Mouse (Mus musculus) heart, postnatal 36 days (tissue): Measurements from ENCODE around the gene Foxred1. TPM values are rescaled to one million over a fixed set of nuclear protein-coding genes. Genes with fewer than 3 reads are reported as not detected.

Experiments
- DNase-seq, 2 experiments: peaks; one replicate each; pipeline ENCODE4 v3.0.0; 2021 to 2022
- intact Hi-C: fragments of 180-260 bp; cut with DNase I; formaldehyde crosslinking; loops from one replicate; pipeline ENCODE4 v1.15.1; 2025
- total RNA-seq, 2 experiments: library from RNA; stranded (reverse); gene quantifications; 2 replicates each; pipeline ENCODE4 v1.2.3; 2021

Gene Foxred1
- 10 to 100 TPM; 85.5 to 91.0 TPM for total RNA-seq

DNA sequence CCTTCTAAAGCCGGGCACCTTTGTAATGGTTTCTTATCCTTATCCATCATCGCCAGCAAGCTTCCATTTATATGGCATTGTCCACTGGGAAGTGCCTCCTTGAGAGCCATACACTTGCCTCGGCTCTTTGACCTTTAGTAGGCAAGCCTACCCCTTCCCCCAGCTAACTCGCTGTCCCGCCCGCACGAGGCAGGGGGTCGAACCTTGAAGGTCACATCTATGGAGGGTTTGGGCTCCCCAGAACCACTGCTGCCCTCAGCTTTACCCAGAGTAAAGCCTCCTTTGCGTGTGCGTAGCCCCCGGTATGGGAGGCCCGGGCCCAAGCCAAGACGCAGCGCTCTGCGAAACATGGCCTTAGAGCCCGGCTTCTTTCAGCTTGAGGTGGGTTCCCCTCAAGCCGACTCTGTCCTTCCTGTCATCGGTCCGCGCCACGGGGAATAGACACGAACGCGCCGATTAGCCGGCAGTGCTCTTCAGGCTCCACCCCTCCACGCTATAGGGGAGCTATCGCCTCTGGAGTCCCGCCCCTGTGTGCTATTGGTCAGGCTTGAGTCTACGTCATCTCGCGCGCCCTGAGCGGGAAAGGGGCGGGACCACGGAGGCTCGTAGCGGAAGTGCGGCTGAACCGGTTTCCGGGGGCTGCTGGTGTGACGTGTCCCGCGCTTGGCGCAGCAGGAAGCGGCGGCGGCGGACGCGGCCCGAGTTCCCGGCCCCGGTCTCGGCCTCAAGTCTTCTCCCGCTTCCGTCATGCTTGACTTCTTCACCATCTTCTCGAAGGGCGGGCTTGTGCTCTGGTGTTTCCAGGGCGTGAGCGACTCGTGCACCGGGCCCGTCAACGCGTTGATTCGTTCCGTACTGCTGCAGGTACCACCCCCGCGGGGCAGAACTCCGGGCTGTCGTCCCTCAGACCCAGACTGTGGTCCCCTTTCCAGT is at the start of gene Foxred1:
Gene Foxred1, minus strand, starts transcription at position 514 of the 933 bp plus-strand sequence.
- intact Hi-C loops: loop anchor here (1.0 kb wide), 1 partner anchor 56 kb away; the partner anchor contains the start of genes Fam118b and Rpusd4
- peak; percentile 98 for DNase-seq

DNA sequence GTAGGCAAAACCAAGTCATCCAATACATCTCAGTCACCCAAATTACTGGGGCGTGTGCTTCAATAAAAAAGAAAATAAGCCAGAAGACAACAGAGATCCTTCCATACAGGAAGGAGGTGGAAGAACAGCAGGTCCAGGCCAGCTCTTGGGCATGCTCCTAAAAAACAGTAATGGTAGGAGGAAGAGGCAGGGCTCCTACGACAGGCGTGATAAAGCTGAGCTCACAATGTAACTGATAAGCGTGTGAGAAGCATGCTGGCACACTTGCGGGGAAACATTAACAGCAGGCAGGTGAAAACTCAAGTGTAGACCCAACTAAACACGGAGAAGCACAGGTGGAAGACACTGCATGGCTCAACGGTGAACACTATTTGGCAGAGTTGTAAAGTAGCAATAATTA is 46.5 kb upstream of the Foxred1 start:
- intact Hi-C loops: no loop called here

DNA sequence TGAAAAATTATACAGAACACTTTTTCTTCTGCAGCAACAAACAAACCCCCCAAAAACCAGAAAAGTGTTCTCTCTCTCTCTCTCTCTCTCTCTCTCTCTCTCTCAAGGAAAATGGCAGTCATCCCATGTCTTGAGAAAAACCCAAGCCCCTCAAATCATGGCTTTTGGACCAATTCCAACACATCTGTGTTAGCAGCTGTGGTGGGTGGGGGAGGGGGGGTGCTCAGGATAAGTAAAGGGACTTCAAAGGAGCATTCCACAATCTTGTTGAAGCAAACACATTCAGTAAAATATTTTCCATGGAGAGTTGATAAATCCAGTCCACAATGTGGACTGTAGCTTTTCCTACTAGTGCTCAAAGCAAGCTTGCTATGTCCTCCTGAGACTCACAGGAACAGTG is 38.6 kb upstream of the Foxred1 start:
- intact Hi-C loops: no loop called here
- DNase-seq: no peak

More for the DNA sequence above, 46.5 kb upstream of the Foxred1 start:
- no peak for DNase-seq

DNA sequence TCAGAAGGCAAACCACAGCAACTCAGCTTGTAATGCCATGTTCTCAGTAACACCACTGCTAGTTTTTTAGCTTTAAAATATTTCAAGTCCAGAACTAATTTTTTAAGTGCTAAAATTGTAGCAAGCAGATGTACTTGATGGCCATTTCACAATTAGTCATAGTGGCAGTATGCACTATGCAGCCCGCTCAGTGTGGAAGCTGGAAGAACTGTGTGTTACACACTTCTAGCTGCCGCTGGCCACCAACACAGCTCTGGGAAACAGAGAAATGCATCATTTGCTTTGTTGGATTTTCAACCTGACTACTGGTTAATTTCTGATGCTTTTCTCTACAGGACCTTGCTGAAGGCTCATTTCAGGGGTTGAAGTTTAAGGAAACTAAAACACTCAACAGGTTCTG is 36.5 kb upstream of the Foxred1 start:
- intact Hi-C loops: no loop called here
- DNase-seq: no peak

DNA sequence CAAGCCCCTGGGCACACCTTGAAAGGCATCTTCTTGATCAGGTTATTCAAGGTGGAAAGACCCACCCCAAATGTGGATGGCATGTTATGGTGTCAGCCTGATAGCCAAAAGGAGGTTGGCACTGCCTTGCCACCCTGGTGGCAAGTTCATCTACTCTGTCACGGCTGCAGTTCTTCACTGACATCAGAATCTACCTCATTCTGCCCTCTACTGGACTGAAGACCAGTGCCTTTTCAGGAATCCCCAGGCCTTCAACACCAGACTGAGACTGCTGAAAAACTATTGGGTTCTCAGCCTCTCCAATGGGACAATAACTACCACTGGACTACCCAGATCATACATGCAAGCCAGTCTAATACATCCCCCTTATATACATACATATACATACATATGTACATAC is 28.9 kb upstream of the Foxred1 start:
- DNase-seq: no peak
- intact Hi-C loops: no loop called here

DNA sequence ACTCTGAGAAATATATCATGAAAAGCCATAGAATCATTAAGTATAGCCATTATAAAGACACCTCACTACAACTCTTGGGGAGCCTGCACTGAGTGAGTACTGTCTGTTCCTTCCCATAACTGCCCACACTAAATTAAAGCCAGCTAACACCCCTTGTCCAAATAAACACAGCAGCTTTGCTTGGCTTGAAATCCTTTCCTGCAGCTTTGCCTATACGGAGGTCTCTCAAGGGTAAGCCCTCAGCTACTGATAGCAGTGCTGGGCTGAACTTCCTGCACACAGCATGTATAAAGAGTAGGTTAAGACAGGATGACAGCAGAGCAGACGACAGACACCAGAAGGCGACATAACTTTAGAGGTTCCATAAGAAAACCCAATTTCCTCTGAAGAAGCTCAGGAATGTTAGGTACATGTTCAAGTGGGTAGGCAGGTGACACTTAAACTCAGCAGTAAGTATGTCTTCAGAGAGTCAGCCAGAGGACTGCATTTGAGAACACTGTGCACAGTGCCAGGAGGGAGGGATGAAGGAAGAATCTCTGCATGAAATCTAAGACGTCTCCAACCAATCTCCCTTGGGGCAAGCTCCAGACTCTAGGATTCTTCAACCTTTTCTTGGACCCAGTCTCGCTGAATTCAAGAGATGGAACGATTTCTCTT is 28.2 kb upstream of the Foxred1 start:
- intact Hi-C loops: no loop called here
- DNase-seq: no peak

DNA sequence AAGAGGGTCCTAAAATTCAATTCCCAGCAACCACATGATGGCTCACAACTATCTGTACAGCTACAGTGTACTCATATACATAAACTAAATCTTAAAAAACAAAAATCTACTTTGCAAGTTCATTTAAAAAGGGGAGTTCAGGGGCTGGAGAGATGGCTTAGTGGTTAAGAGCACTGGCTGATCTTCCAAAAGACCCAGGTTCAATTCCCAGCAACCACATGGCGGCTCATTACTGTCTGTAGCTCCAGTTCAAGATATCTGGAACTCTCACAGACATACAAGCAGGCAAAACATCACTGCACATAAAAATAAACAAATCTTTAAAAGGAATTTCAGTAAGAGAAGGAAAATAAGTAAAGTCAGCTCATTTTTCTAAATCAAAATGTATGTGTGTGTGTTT is 27.5 kb upstream of the Foxred1 start:
- intact Hi-C loops: no loop called here
- DNase-seq: no peak

DNA sequence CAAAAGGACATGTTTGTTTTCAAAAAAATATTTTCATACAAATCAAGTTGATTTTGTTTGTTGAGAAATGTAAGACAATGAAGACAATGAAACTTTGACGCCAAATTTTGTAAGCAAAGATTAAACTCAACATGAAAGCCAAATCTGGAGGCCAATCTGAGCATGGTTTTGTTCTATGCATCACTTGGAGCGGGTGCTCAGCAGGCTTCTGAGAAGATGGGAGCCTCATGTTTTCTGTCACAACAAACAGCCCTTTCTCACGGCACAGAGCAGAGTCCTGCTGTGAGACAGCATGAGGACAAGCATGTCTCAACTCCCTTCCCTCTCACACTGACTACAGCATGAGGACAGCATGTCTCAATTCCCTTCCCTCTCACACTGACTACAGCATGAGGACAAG is 25.1 kb upstream of the Foxred1 start:
- no peak for DNase-seq
- intact Hi-C loops: no loop called here

DNA sequence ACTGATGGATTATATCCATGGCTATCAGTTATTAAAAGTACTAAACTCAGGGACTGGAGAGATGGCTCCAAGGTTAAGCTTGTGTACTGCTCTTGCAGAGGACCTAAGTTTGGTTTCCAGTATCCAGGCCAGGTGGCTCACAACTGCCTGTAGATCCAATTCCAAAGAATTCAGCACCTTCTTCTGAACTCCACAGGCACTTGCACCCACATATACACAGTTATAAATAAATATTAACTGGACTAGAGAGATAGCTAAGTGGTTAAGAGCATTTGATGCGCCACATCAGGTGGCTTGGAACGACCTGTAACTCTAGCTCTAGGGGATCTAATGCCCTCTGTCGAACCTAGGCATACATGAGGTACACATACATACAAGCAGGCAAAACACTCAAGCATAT is 17.8 kb upstream of the Foxred1 start:
- DNase-seq: no peak
- intact Hi-C loops: no loop called here

DNA sequence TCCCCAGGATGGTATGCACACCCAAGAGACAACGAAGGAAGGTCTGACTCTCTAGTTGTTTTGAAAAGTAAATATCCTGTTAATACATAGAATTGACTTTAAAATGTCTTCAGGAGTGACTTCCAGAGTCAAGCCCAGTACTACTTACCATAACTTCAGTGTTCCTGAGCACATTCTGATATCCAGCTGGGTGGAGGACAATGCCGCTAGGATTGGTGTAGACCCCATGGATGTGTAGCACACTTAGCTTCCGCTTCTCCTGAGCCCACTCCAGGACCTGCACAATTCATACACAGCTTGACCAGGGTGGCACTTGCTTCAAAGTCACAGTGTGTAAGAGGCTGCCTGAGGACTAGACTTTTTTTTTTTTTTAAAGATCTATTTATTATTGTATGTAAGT is 12.6 kb upstream of the Foxred1 start:
- intact Hi-C loops: no loop called here
- DNase-seq: no peak

DNA sequence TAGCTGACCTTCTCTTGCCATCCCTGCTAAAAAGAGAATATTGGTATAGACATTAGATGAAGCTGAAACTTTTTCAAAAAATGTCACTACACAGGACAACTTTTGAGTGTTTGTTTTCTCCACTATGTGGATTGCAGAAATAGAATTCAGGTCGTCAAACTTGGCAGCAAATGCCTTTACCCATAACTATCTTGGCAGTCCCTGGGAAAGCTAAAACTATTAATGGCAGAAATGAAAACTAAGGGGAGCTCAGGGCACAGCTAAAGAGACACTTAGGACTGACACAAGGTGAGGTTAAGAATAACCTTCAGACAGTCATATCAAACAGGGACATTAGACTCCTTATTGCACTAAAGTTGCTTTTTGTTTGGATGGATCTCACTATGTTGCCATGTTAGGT is 7.1 kb upstream of the Foxred1 start:
- intact Hi-C loops: no loop called here
- no peak for DNase-seq

DNA sequence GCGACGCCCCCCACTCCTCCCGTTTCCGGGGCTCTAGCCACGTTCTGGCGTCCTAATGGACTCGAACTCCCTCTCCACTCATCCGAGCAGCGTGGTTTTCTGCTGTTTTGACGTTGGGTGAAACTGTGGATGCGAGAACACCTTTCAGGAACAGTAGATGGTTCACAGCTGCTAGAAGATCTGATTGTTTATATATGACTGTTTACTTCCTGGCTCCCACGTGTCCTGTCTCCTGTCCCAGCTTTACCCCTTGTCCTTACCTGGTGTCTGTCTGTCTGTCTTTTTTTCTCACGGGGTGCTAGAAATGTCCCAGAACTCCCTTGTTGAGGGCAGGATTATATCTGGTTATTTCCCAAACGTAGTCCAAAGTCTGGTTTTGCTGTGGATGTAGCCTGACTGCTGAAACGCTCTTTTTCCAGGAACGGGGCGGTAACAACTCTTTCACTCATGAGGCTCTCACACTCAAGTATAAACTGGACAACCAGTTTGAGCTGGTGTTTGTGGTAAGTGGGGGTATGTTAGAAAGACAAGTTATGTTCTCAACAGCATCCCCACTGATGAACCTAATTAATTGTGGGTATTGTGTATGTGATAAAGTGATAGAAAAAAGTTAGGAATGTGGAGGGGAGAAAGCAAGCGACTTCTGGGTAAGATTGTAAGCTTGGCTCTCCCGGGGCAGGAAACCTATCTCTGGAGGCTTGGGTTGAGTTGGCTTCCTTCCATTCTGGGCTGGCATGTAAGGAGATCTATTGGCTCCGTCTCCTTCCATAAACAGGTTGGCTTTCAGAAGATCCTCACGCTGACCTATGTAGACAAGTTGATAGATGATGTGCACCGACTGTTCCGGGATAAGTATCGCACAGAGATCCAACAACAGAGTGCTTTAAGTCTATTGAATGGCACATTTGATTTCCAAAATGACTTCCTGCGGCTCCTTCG is 987 bp upstream of the Foxred1 start:
- DNase-seq: no peak
- intact Hi-C loops: loop anchor here (1.0 kb wide), 1 partner anchor 55 kb away; the partner anchor contains the start of genes Fam118b and Rpusd4

DNA sequence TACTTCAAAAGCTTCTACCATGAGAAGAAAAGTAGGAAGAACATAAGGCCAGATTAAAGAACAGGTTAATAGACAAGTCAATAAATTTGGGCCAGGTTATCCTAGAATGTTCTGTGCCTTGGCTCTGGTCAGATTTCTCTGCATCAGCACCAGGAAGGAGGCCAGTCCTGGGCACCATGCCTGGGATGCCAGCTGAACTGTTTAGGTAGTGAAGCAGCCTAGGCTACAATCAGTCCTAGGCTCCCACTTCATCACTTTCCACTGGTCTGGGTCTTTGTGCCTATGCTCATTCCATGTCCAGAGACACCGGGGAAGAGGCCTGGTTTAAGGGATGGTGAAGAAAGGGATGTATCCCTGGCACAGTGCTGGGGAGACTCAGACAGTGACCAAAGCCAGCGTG is 6.4 kb downstream of the Foxred1 start:
- intact Hi-C loops: loop anchor here (5.0 kb wide), 1 partner anchor 333 kb away; no protein-coding TSS in a partner anchor
- DNase-seq: no peak

DNA sequence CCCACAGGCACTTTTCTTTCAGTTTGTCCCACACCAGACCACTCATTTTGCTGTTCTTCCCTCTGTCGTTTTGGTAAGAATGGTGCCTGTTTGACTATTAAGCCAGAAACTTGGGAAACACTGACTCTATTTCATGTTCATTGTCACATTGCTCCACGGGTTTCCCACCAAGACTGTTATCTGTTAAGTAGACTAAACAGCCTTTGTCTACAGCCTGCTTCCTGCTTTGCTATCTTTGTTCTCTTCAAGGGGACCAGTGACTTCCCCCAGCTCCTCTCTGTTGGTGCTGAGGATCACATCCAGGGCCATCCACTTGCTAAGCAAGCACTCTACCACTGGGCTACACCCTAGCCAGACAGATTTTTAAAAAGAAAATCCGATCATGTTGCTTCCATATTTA is 7.3 kb downstream of the Foxred1 start:
- DNase-seq: no peak
- intact Hi-C loops: loop anchor here (5.0 kb wide), 1 partner anchor 334 kb away; no protein-coding TSS in a partner anchor

DNA sequence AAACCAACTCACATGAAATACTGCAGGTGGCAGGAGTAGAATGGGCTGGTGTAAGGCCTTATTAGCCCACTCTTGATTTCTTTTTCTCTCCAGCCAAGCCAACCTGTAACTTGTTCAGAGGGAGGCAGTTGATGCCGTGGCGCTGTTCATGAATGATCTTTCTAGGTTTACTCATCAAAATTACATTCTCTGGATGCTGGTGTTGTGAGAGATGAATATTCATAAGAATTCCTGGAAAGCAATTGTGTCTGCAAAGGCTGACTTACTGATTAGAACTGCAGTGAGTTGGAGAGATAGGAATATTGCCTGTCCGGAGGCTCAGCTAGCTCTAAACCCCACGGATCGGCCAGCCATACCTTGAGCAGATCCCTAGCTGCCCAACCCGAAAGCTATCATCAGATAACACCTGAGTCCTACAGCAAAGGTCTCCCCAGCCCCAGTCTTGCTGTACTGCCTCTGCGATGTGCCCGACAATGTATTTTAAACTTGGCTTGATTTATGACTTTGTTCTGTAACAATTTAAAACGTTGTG is 10.3 kb downstream of the Foxred1 start:
- intact Hi-C loops: loop anchor here (5.0 kb wide), 1 partner anchor 337 kb away; no protein-coding TSS in a partner anchor
- no peak for DNase-seq

DNA sequence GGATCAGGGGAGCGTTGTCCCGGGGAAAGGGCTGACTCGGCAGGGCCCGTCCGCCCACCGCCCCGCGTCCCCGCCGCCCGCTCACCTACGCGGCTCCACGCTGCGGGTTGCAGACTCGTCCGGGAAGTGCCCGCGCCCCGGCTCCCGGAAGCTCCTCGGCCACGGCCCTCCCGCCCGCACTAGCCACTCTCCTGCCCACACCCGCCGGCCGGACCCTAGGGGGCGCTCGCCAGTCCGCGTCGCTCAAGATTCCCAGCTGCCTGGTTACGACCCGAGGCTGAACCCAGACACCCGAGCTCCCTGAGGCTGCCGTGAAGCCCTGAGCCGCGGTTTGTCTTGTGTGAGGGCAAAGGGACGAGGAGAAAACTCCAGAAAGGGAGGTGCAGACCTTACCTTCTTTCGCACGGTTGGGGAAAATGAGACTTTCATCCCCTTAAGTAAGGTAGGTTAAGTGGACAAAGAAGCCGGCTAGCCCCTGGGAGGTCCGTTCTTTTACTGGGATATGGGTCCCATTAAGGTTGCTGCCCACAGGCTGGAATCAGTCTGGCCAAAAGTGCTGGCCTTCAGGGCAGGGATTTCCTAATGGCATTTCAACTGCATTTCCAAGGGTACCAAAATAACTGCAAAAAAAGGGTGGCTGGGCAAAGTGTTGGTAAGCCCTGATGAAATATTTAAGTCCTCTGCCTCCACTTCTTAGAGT is 10.9 kb downstream of the Foxred1 start, which contains the start of the genes Srpr and Tirap:
Gene Srpr, plus strand, starts transcription at position 404 of the 700 bp plus-strand sequence.
Gene Tirap, minus strand, starts transcription at position 520 of the 700 bp plus-strand sequence.
- intact Hi-C loops: loop anchor here (5.0 kb wide), 1 partner anchor 337 kb away; no protein-coding TSS in a partner anchor

DNA sequence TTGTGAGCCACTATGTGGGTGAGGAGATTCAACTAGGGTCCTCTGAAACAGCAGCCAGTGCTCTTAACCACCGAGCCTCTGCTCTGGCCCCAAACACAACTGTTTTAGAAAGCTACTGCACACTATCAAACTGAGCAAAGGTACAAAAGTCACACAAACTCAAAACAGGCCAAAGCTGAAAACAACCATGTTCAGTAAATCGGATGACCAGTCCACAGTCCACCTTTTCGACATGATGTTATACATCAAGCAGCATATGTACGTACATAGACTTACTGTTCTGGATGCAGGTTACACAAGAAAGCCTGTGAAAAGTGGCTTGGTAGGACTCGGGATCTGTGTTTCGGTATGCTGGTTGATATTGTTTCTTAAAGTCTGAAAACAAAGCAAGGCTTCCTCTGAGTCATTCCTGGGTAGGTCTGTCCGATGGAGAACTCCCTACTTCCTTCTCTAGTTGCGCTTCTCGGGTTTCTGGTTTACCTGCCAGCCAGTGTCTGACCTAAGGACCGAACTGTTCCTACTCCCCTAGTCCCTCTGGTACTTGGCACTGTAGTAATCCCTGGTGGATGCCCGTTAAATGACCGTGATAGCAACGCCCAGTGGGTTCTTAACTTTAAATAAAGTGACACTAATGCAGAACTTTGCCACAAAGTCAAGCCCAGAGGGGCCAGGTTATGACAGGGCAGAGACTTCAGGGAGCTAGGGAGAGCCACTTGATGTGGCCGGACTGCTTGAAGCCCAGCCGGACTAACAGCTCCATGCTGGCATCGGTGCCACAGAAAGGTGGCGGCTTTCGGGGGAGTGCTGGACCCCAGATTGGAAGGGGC is 11.7 kb downstream of the Foxred1 start:
- DNase-seq: no peak
- intact Hi-C loops: no loop called here

More for the DNA sequence above, 10.9 kb downstream of the Foxred1 start, which contains the start of the genes Srpr and Tirap:
- DNase-seq: peak; percentile 95 to 96

DNA sequence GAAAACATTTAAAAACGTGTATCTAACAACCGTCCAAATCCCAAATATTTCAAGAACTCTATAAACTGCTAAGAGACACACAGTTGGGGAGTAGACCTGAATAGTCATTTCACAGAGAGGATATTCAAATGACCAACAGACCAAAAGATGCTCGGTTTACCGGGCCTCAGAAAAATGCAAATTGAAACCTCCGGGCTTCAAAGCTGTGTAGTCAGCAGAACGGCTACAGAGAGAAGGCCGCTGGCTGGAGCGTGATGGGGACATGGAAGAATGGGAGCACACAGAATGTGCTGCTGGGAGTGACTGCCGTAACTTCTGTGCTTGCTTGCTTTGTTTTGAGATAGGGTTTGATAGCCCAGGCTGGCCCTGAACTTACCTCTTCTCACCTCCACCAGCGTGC is 12.5 kb downstream of the Foxred1 start:
- DNase-seq: no peak
- intact Hi-C loops: no loop called here
